Mouse (Mus musculus): ENCODE results near the gene Gm8220.
"Not testable (repeated sequence)": the region's sequence is repeated elsewhere in the genome, so short reads cannot be mapped to it uniquely, and the experiment has no call there.

Gm8220 gene

DNA sequence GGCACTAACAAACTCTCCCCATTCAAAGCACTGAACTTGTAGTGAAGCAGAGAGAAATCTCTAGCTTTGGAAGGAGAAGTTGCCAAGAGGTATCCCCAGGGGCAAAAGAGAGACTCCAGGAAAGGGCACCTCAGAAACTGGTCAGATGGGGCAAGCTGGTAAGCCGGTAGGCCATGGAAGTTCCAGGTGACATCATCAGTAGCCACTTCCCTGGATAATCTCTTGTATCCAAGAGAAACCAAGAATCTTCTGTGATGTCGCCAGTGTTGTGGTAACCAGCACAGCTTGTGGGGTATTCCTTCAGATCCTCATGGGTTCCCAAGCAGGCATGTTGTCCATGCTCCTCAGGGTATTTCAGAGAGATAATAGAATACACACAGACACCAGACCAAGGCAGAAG lies at the start of gene Gm8220:
Gm8220 (plus strand) TSS at position 301 of the 400 bp plus-strand sequence.
- not testable (repeated sequence) for DNase-seq (ENCODE audit: low spot score in 2 of 2)

DNA sequence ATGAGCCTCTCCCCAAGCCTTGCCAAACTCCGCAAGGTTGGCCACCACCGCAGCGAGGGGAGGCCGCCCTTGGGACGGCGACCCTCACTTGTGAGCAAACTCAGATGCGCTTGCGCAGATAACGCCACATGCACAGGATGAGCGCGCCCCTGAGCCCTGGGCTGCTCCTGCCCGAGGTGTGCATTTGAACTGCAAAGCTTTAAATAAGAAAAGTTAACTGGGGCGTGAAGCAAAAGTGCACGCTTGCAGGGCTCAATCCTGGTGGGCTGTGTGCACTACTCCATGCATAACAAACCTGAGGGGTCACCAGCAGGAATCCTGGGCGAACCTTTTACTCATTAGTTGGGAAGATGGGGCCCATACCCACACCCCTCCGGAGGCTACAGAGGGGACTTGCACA lies 37.3 kb upstream of the Gm8220 start:
- DNase-seq (ENCODE audit: low spot score in 2 of 2) = no peak

DNA sequence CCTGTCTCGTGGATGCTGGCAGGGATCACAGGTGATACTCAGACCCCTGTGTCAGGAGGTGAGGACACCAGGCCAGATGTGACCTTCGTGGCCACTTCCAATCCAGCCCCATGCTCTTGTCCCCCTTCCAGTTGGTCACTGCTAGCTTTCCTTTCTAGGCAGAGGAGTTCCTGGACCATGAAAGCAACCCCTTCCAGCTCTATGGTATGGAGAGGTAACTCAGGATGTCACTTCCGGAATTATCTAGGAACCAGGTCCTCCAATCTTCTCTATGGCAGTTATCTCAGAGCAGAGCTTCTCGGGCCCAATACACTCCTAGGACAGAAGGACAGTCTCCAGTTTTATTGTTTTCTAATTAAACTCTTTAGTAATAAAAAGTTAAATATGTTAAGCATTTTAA lies 26.7 kb downstream of the Gm8220 start:
- not testable (repeated sequence) for DNase-seq (ENCODE audit: low spot score in 2 of 2)

DNA sequence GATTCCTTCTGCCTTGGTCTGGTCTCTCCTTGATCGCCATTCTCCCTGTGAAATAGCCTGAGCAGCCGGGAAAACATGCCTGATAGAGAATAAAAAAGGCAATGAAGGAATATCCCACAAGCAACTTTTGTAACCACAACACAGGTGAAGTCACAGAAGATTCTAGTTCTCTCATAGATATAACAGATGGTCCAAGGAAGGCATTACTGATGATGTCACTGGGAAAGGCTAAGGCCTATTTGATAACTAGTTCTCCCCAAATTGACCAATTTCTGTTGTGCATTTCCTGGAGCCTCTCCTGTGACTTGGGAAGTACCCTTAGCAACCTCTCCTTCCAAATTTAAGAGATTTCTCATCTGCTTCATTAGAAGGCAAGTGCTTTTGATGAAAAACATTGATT lies 53.1 kb downstream of the Gm8220 start, which contains the start of gene Gm5930:
Gm5930 (minus strand) TSS at position 101 of the 400 bp plus-strand sequence.
- DNase-seq (ENCODE audit: low spot score in 2 of 2) = not testable (repeated sequence)
